Mouse (Mus musculus): ENCODE results near the gene Tango2. TPM values are rescaled to one million over a fixed set of nuclear protein-coding genes. Genes with fewer than 3 reads are reported as not detected.
A peak's percentile ranks its signal among the peaks of the same experiment; 100 is the strongest.

Gene Tango2
- polyA plus RNA-seq, 1 experiment = 20.6 TPM

DNA sequence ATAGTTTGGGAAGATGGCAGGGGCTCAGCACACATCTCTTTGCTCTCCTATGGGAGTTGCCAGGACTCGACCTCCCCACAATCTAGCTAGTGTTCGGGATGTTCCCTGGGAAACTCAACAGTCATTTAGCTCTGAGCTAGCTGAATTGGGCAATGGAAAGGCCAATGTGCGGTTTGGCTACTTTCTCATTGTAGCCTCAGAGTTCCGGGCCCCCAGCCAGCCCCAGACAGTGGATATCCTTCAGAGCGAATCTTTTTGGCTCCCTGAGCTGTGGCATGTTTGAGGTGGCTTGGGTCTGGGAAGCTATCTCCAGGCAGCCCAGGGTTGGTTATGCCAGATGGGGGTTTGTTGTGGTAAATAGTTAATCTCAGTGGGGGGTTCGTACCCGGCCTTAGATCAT lies 38.5 kb upstream of the Tango2 start:
- H3K27me3 ChIP-seq (ENCODE audit: control insufficient read depth, insufficient read depth, insufficient read length) = no peaks in the 10 kb centered on the region
- no peak overlapping the region for H3ac ChIP-seq (ENCODE audit: control insufficient read depth, insufficient read length, low read depth)
- no peaks in the 10 kb centered on the region for H3K36me3 ChIP-seq (ENCODE audit: control insufficient read depth, insufficient read depth)
- H3K79me3 ChIP-seq (ENCODE audit: low read depth) = no peaks in the 10 kb centered on the region
- no peak overlapping the region for H3K4me3 ChIP-seq (ENCODE audit: insufficient read depth, poor library complexity, severe bottlenecking)
- TF ChIP-seq CEBPB (IDR thresholded peaks at IDR 0.05; ENCODE audit: low read depth) (peak; percentile 82), MAX (IDR thresholded peaks at IDR 0.05) (no peak)
- no peaks in the 10 kb centered on the region for H3K79me2 ChIP-seq (ENCODE audit: control insufficient read depth, insufficient read depth)

DNA sequence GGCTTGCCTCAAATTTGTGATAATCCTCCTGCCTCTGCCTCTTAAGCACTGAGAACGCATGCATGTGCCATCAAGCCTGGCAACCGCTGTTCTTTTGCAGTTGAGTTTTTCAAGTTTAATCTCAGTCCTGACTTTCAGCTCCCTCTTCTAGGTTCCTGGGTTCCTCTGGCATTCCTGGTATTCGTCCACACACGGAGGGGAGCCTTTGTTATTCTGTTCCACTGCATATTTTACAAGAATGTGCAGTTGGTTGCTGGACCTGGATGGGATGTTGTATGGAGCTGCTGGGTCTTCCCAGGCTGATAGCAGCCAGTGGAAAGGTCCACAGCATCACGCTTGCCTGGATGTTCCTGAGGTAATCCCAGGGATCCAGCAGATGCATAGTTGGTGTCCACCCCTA lies 37.5 kb upstream of the Tango2 start:
- Histone ChIP-seq H3K36me3 (ENCODE audit: control insufficient read depth, insufficient read depth) (no peaks in the 10 kb centered on the region), H3K79me2 (ENCODE audit: control insufficient read depth, insufficient read depth) (no peaks in the 10 kb centered on the region), H3K27me3 (ENCODE audit: control insufficient read depth, insufficient read depth, insufficient read length) (no peaks in the 10 kb centered on the region), H3K79me3 (ENCODE audit: low read depth) (no peaks in the 10 kb centered on the region), H3K4me3 (ENCODE audit: insufficient read depth, poor library complexity, severe bottlenecking) (no peak overlapping the region), H3ac (ENCODE audit: control insufficient read depth, insufficient read length, low read depth) (no peak overlapping the region)
- TF ChIP-seq CTCF (IDR thresholded peaks at IDR 0.05; ENCODE audit: control insufficient read depth, insufficient read depth, insufficient read length) (no peak), CEBPB (IDR thresholded peaks at IDR 0.05; ENCODE audit: low read depth) (no peak), MAX (IDR thresholded peaks at IDR 0.05) (no peak), MYOG (IDR thresholded peaks at IDR 0.05; ENCODE audit: control insufficient read depth, extremely low read depth, insufficient read length) (no peak), MYOD1 (IDR thresholded peaks at IDR 0.05; ENCODE audit: control insufficient read depth, insufficient read length, low read depth) (no peak), USF1 (IDR thresholded peaks at IDR 0.05; ENCODE audit: low read depth) (no peak), FOSL1 (IDR thresholded peaks at IDR 0.05; ENCODE audit: insufficient read depth, low read length, poor library complexity, severe bottlenecking) (no peak)

GRCm38 (mm10) chr16:18384659-18385058 lies 36.8 kb upstream of the Tango2 start:
- no peak overlapping the region for H3ac ChIP-seq (ENCODE audit: control insufficient read depth, insufficient read length, low read depth)
- TF ChIP-seq MAX (IDR thresholded peaks at IDR 0.05) (no peak), CTCF (IDR thresholded peaks at IDR 0.05; ENCODE audit: control insufficient read depth, insufficient read depth, insufficient read length) (no peak), USF1 (IDR thresholded peaks at IDR 0.05; ENCODE audit: low read depth) (no peak), CEBPB (IDR thresholded peaks at IDR 0.05; ENCODE audit: low read depth) (no peak), MYOG (IDR thresholded peaks at IDR 0.05; ENCODE audit: control insufficient read depth, extremely low read depth, insufficient read length) (no peak), FOSL1 (IDR thresholded peaks at IDR 0.05; ENCODE audit: insufficient read depth, low read length, poor library complexity, severe bottlenecking) (no peak), MYOD1 (IDR thresholded peaks at IDR 0.05; ENCODE audit: control insufficient read depth, insufficient read length, low read depth) (no peak)
- no peaks in the 10 kb centered on the region for H3K79me3 ChIP-seq (ENCODE audit: low read depth)
- H3K79me2 ChIP-seq (ENCODE audit: control insufficient read depth, insufficient read depth) = no peaks in the 10 kb centered on the region
- no peaks in the 10 kb centered on the region for H3K27me3 ChIP-seq (ENCODE audit: control insufficient read depth, insufficient read depth, insufficient read length)
- no peak overlapping the region for H3K4me3 ChIP-seq (ENCODE audit: insufficient read depth, poor library complexity, severe bottlenecking)
- no peaks in the 10 kb centered on the region for H3K36me3 ChIP-seq (ENCODE audit: control insufficient read depth, insufficient read depth)

DNA sequence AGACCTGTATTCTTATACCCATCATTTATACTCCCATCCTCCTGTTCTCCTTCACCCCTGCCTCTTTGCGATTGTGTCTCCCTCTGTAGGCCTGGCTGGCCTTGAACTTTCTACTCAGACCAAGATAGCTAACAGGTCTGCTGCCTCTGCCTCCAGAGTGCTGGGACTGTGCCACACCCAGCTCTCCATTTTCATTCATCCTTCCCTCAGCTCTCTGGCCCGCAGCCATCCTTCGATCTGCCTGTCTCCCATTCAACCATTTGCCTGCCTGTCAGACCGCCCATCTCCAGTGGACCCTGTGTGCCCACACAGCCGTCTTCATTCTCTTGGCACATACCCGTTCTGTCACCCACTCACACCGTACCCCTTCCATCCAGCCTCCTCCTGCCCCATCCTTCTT lies 36.3 kb upstream of the Tango2 start:
- TF ChIP-seq CEBPB (IDR thresholded peaks at IDR 0.05; ENCODE audit: low read depth) (no peak), CTCF (IDR thresholded peaks at IDR 0.05; ENCODE audit: control insufficient read depth, insufficient read depth, insufficient read length) (no peak), MYOD1 (IDR thresholded peaks at IDR 0.05; ENCODE audit: control insufficient read depth, insufficient read length, low read depth) (no peak), MYOG (IDR thresholded peaks at IDR 0.05; ENCODE audit: control insufficient read depth, extremely low read depth, insufficient read length) (no peak), FOSL1 (IDR thresholded peaks at IDR 0.05; ENCODE audit: insufficient read depth, low read length, poor library complexity, severe bottlenecking) (no peak), MAX (IDR thresholded peaks at IDR 0.05) (no peak)
- H3K79me2 ChIP-seq (ENCODE audit: control insufficient read depth, insufficient read depth) = no peaks in the 10 kb centered on the region
- H3ac ChIP-seq (ENCODE audit: control insufficient read depth, insufficient read length, low read depth) = no peak overlapping the region
- no peak overlapping the region for H3K4me3 ChIP-seq (ENCODE audit: insufficient read depth, poor library complexity, severe bottlenecking)
- H3K27me3 ChIP-seq (ENCODE audit: control insufficient read depth, insufficient read depth, insufficient read length) = no peaks in the 10 kb centered on the region
- no peaks in the 10 kb centered on the region for H3K36me3 ChIP-seq (ENCODE audit: control insufficient read depth, insufficient read depth)
- H3K79me3 ChIP-seq (ENCODE audit: low read depth) = no peaks in the 10 kb centered on the region

GRCm38 (mm10) chr16:18383756-18384155 lies 35.9 kb upstream of the Tango2 start:
- Histone ChIP-seq H3K79me3 (ENCODE audit: low read depth) (no peaks in the 10 kb centered on the region), H3K36me3 (ENCODE audit: control insufficient read depth, insufficient read depth) (no peaks in the 10 kb centered on the region), H3ac (ENCODE audit: control insufficient read depth, insufficient read length, low read depth) (no peak overlapping the region), H3K27me3 (ENCODE audit: control insufficient read depth, insufficient read depth, insufficient read length) (no peaks in the 10 kb centered on the region), H3K79me2 (ENCODE audit: control insufficient read depth, insufficient read depth) (no peaks in the 10 kb centered on the region), H3K4me3 (ENCODE audit: insufficient read depth, poor library complexity, severe bottlenecking) (no peak overlapping the region)
- TF ChIP-seq MYOG (IDR thresholded peaks at IDR 0.05; ENCODE audit: control insufficient read depth, extremely low read depth, insufficient read length) (no peak), USF1 (IDR thresholded peaks at IDR 0.05; ENCODE audit: low read depth) (no peak), CEBPB (IDR thresholded peaks at IDR 0.05; ENCODE audit: low read depth) (no peak), MYOD1 (IDR thresholded peaks at IDR 0.05; ENCODE audit: control insufficient read depth, insufficient read length, low read depth) (no peak), MAX (IDR thresholded peaks at IDR 0.05) (no peak), CTCF (IDR thresholded peaks at IDR 0.05; ENCODE audit: control insufficient read depth, insufficient read depth, insufficient read length) (no peak), FOSL1 (IDR thresholded peaks at IDR 0.05; ENCODE audit: insufficient read depth, low read length, poor library complexity, severe bottlenecking) (no peak)

DNA sequence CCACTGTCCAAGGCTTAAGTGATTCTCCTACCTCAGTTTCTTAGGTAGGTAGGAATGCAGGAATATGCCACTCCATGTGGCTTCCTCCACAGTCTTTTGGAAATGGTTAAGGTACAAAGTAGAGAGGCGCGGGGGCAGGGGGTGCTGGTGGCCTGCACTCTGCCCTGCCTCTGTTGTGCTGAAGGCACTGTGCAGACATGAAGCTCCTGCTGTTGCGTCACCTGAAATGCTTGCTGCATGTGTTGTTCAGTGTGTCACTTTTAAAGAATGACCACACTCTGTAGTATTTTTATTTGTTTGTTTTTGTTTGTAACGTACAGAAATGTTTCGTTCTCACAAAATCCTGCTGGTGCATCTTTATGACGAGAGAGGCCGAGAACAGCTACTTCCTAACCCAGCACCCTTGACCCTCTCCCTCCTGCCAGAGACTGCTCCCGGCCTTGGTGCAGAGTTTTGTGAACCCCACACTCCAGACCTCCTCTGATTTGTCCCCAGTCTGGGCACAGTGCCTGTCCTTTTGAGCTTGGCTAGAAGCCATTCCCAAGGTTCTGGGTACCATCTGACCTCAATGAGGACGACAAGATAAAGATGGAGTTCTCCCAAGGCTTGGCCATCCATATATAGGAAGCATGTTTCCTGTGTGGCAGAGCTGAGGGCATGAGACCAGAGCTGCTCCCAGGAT lies 35.3 kb upstream of the Tango2 start:
- no peaks in the 10 kb centered on the region for H3K36me3 ChIP-seq (ENCODE audit: control insufficient read depth, insufficient read depth)
- no peak overlapping the region for H3K4me3 ChIP-seq (ENCODE audit: insufficient read depth, poor library complexity, severe bottlenecking)
- H3ac ChIP-seq (ENCODE audit: control insufficient read depth, insufficient read length, low read depth) = no peak overlapping the region
- TF ChIP-seq CTCF (IDR thresholded peaks at IDR 0.05; ENCODE audit: control insufficient read depth, insufficient read depth, insufficient read length) = no peak
- TF ChIP-seq CEBPB (IDR thresholded peaks at IDR 0.05; ENCODE audit: low read depth) = peak; percentile 68
- no peaks in the 10 kb centered on the region for H3K79me3 ChIP-seq (ENCODE audit: low read depth)
- no peaks in the 10 kb centered on the region for H3K27me3 ChIP-seq (ENCODE audit: control insufficient read depth, insufficient read depth, insufficient read length)
- no peaks in the 10 kb centered on the region for H3K79me2 ChIP-seq (ENCODE audit: control insufficient read depth, insufficient read depth)
